Mouse (Mus musculus): ENCODE results near the gene Gm26938.

DNA sequence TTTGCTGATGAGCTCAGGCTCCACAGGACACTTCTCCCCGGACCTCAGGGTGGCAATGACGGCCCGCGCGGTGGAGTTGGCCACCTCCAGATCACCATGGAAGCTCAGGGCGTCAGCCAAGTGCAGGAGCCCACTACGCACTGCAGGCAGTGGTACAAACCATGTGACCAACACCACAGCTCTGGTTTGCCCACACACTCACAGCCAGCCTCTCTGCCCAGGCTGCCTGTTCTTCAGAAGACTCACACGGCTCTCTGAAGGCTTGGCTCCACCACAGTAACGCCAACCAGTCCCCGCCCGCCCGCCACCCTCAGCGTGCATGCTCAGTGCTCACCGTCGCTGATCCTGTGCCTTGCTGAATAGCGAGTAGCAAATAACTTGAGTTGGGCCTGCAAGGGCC lies 68.1 kb downstream of the Gm26938 start:
- TF ChIP-seq CTCF (IDR thresholded peaks at IDR 0.05; ENCODE audit: control insufficient read depth, insufficient read depth, insufficient read length) (no peak), MAX (IDR thresholded peaks at IDR 0.05) (no peak), USF1 (IDR thresholded peaks at IDR 0.05; ENCODE audit: low read depth) (no peak), CEBPB (IDR thresholded peaks at IDR 0.05; ENCODE audit: low read depth) (no peak)

All from C2C12 (cell line).